Mouse (Mus musculus) spleen, adult 10 weeks (tissue): ENCODE measurements around the gene Rassf5. TPM values are rescaled to one million over a fixed set of nuclear protein-coding genes. Genes with fewer than 3 reads are reported as not detected.

Source experiments
- polyA plus RNA-seq: library from polyadenylated mRNA; stranded (reverse); fragments of 350-450 nt; fragmentation: Illumina TruSeq; extraction: RNeasy Lipid Tissue Mini Kit (QIAGEN cat#74804); gene quantifications from one replicate; pipeline ENCODE4 v1.2.3, GENCODE M21; 2015; ENCODE audit warnings: low replicate concordance; ENCODE audit not compliant: insufficient read depth

Gene Rassf5
- polyA plus RNA-seq = 137 TPM

GRCm38 (mm10) chr1:131245089-131245856, at the start of gene Rassf5:
TSS of gene Rassf5 (minus strand) at chr1:131245258.

DNA sequence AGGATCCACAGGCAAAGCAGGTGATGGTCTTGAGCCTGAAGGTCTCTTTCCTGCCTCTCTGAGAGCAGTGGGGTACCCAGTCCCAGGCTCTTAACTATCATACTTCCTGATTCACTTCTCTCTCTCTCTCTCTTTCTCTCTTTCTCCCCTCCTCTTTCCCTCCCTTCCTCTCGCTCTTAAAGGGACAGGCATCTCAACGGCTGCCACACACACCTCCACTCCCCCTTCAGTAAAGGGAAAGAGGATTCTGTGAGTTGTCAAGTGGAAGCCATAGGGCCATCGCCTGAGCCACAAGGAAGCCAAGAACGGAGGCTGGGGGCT, 34.4 kb upstream of the Rassf5 start, which contains the start of gene Ikbke:
Gene Ikbke, minus strand, starts transcription at position 151 of the 321 bp plus-strand sequence.

GRCm38 (mm10) chr1:131153018-131153629, 91.9 kb downstream of the Rassf5 start, which contains the start of gene Eif2d:
TSS of gene Eif2d (plus strand) at chr1:131153181.

DNA sequence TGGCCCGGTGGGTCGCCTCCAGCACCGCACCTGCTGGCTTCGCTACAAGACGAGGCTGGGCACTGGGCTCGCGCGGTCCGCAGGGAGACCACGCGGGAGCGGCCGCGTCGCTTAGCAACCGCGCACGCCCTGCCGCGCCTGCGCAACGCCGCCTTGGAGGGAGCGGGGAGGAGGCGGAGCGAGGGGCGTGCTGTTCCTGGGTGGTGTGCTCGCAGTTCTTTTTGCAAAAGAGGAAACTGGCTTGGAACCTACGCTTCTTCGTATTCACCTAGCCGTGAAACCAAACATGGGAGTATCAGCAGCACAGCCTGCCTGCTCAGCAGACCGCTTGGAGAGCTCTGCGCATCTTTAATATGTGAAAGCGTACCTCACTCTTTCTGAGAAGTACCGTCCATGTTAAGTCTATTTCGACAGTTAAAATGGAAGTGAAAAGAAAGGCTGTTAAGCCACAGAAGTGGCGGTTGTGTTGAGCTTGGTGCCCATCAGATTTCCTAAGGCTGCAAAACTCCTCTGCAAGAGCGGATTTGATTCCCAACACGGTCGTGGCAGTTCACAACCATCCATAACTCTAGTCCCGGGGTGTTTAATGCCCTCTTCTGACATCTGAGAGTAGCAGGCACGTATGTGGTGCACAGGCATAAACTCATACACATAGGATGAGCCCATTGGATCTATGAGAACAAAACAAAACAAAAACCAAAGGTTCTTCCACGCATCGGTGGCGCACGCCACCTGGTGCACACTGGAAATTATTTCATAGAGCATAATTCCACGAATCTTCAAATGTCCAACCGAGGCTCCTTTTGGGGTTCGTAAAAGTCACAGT, 106.7 kb downstream of the Rassf5 start, which contains the start of gene Dyrk3:
Gene Dyrk3, minus strand, starts transcription at position 150 of the 826 bp plus-strand sequence.

Other genes starting within 250 kb of the Rassf5 start
- 1.2 TPM for gene Il10, start 225.4 kb downstream of the Rassf5 start, polyA plus RNA-seq
- 76.0 TPM for gene Mapkapk2, start 147.4 kb downstream of the Rassf5 start, polyA plus RNA-seq
- 4.5 TPM for gene Dyrk3, start 106.9 kb downstream of the Rassf5 start, polyA plus RNA-seq
- gene Eif2d, start 92.1 kb downstream of the Rassf5 start, polyA plus RNA-seq = 26.0 TPM
- 63.0 TPM for gene Ikbke, start 34.3 kb upstream of the Rassf5 start, polyA plus RNA-seq